Mouse (Mus musculus) fibroblast of lung, adult 2 months (primary cell): ENCODE data around the gene Pde1a.

Experiments used
- DNase-seq: peaks from one replicate; pipeline ENCODE4 v3.0.0-alpha.2; 2011; ENCODE audit warnings: low read depth

The Pde1a gene

DNA sequence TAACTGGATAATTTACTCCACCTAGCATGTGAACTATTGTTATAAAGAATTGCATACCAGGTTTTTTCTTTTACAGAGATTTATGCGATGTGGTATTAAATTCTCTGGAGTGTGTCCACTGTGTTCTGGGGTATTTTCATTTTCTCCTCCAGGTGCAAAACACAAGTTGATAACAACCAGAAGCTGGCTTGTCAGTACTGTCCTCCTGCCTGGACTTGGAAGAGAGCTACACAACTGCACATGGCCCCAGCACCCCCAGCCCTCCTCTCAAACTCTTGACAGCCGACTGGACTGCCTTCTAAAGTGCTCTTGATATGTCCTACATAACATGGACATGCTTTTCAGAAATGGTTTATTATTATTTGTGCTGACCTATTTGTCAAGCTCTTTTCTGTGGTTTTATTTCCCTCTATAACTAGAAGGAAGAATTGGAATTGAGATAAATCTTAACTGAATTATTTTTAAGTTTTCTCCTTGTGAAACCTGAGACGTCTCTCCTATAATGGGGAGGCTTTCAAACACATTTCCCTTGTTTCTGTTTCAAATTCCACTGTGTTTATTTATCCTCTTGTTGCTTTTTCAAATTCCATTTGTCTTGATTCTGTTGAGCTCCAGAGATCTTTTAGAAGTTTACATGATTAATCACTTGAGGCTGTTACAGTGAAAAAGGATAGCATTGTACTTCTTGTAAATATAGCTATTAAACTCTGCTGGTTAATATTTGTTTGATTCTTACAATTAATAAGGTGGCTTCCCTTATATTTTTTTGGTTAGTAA lies 313.4 kb downstream of the Pde1a start:
- peak; percentile 28 for DNase-seq

DNA sequence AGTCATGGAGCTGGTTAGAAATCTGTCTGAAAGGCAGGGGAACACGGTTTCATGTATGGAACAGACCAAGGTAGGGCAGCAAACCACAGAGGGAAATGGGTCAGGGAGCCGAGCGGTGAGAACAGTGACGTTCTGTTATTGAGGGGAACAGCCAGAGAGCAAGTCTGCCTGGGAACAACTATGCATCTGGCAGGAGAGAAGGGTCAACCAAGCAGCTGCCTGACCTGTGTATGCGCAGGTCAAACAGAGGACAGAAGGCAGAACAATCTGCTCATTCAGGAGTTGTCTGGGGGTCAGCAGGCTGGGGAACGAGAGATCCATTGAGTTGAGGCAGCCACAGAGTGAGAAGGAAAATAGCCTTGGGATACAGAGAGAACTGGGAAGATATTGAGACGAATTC lies 330.6 kb downstream of the Pde1a start:
- DNase-seq = no peak

DNA sequence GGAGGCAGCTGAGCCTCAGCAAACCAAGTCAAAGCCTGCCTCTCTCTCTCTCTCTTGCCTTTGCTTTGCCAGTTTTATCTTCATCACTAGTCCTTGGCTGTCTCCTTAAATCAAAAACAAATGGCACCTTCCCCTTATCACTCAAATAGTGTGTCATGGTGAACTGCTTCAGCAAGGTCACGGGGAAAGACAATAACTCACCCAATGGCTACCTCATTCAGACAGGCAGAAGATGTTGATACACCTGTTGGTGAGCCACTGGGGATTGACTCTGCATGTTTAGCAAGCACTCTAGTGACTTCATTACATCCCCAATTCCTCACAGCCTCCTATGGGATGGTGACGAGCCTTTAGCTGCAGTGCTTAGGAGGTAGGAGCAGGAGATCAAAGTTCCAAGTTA lies 331.8 kb downstream of the Pde1a start:
- no peak for DNase-seq

DNA sequence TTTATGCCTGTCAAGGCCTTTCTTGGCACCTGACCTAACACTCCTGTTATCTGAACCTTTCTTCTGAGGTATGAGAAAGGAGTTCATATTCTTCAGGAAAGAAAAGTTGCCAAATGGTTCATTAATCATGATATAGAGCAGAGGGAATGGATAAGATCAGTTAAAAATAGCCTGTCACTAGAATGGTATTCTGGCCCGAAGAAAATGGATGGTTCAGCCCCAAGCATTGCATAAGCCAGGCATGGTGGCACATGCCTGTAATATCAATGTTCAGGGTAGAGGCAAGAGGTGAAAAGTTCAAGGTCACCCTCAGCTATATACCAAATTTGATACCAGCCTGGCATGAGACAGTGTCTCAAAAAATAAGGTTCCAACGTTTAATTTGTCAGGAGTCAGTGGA lies 336.1 kb downstream of the Pde1a start:
- DNase-seq = no peak

DNA sequence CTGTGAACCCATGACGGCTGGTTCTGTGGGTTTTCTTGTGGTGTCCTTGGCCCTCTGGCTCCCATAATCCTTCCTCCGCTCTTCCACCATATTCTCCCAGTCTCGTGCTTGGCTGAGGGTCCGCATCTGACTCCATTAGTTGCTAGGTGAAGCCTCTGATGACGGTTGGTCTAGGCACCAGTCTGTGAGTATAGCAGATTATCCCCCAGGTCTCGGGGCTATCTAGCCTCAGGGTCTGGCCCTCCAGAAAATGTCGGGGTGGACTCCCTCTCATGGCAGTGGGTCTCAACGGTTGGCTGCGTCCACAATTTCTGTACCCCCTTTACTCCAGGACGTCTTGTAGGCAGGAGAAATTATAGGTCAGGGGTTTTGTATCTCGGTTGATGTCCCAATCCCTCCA lies 342.8 kb downstream of the Pde1a start:
- DNase-seq = no peak

DNA sequence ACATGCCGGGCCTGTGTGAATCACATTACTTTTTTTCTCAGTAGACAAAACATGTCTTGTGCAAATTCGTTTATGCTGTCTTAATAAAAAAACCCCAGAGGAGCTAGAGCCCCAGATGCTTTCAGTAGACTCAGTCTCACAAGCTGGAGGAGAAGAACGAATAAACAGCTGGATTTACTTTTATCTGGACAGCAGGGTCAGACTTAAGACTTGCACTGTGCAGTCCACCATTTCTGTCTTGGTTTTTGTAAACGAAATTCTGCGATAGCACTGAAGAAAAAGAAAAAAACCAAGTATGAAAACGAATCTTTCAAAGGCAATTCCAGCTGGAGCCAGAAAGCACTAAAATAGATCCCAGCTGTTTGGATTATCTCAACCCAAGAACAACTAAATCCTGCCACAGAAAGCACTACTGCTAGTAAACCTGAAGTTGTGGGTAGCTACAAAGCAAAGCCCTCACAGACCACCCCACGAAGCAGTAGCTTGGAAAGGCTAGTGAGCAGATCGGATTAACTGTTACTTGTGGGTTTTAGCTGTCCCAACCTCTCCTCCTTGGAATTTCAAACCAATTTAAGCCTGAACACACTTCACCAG lies 343.6 kb downstream of the Pde1a start:
- no peak for DNase-seq
